Mouse (Mus musculus) megakaryocyte, embryonic 14.5 days (primary cell): Measurements from ENCODE around the gene Mrps17. TPM values are rescaled to one million over a fixed set of nuclear protein-coding genes. Genes with fewer than 3 reads are reported as not detected.

Experiments
- H3K27me3 ChIP-seq: replicated peaks from 2 replicates; pipeline ENCODE3; 2012; ENCODE audit warnings: inconsistent platforms
- H3K36me3 ChIP-seq: replicated peaks from 2 replicates; pipeline ENCODE3; 2012; ENCODE audit warnings: low read length, inconsistent platforms, mixed read lengths
- H3K4me1 ChIP-seq: 2 replicates; pipeline ENCODE4 v1.6.1; 2012; ENCODE audit warnings: inconsistent platforms
- H3K4me3 ChIP-seq: replicated peaks from 2 replicates; pipeline ENCODE3; 2012; ENCODE audit warnings: moderate library complexity, mild to moderate bottlenecking, inconsistent platforms
- H3K9me3 ChIP-seq: 2 replicates; pipeline ENCODE4 v1.6.1; 2012; ENCODE audit warnings: inconsistent platforms
- FLI1 ChIP-seq: IDR thresholded peaks from 2 replicates; pipeline ENCODE4 v1.6.1; 2012; ENCODE audit warnings: low read length, inconsistent platforms, mixed read lengths
- GATA1 ChIP-seq: IDR thresholded peaks from 3 replicates; pipeline ENCODE4 v1.6.1; 2012; ENCODE audit warnings: mixed read lengths, low read length, inconsistent platforms, borderline replicate concordance
- polyA plus RNA-seq: library from polyadenylated mRNA; stranded (reverse); fragments of >175 nt; gene quantifications from 2 replicates; pipeline ENCODE4 v1.2.3, GENCODE M21; 2012; ENCODE audit warnings: low replicate concordance; ENCODE audit not compliant: insufficient read depth

Mrps17 gene
- polyA plus RNA-seq, 1 experiment = 21.1 TPM

- TF ChIP-seq FLI1 (no peak), GATA1 (no peak)
- no peaks in the 10 kb centered on the region for H3K27me3 ChIP-seq
- no peak overlapping the region for H3K4me3 ChIP-seq
- H3K36me3 ChIP-seq = no peaks in the 10 kb centered on the region
- H3K9me3 ChIP-seq = no peaks in the 10 kb centered on the region
- H3K4me1 ChIP-seq = peaks cover 39% of the 10 kb centered on the region
Observed at GRCm38 (mm10) chr5:129731021-129731420, 15.7 kb downstream of the Mrps17 start.

GRCm38 (mm10) chr5:129740976-129741375, 25.7 kb downstream of the Mrps17 start:
- H3K36me3 ChIP-seq = peaks cover 38% of the 10 kb centered on the region
- TF ChIP-seq FLI1 (no peak), GATA1 (no peak)
- H3K4me1 ChIP-seq = no peaks in the 10 kb centered on the region
- H3K4me3 ChIP-seq = no peak overlapping the region
- H3K9me3 ChIP-seq = no peaks in the 10 kb centered on the region
- no peaks in the 10 kb centered on the region for H3K27me3 ChIP-seq

- Histone ChIP-seq H3K4me3 (no peak overlapping the region), H3K9me3 (no peaks in the 10 kb centered on the region), H3K27me3 (no peaks in the 10 kb centered on the region), H3K4me1 (no peaks in the 10 kb centered on the region), H3K36me3 (peaks cover 52% of the 10 kb centered on the region)
- TF ChIP-seq FLI1 (no peak), GATA1 (no peak)
Observed at GRCm38 (mm10) chr5:129742903-129743488, 27.7 kb downstream of the Mrps17 start.

- peaks cover 61% of the 10 kb centered on the region for H3K36me3 ChIP-seq
- no peak for TF ChIP-seq GATA1
- TF ChIP-seq FLI1 = no peak
- H3K4me1 ChIP-seq = no peaks in the 10 kb centered on the region
- no peak overlapping the region for H3K4me3 ChIP-seq
- no peaks in the 10 kb centered on the region for H3K27me3 ChIP-seq
- no peaks in the 10 kb centered on the region for H3K9me3 ChIP-seq
Observed at GRCm38 (mm10) chr5:129744050-129744449, 28.8 kb downstream of the Mrps17 start.

- Histone ChIP-seq H3K36me3 (peaks cover 20% of the 10 kb centered on the region), H3K4me3 (no peak overlapping the region), H3K9me3 (no peaks in the 10 kb centered on the region), H3K27me3 (no peaks in the 10 kb centered on the region), H3K4me1 (no peaks in the 10 kb centered on the region)
- TF ChIP-seq GATA1 (no peak), FLI1 (no peak)
Observed at GRCm38 (mm10) chr5:129756886-129757285, 41.6 kb downstream of the Mrps17 start.

GRCm38 (mm10) chr5:129759929-129760480, 44.7 kb downstream of the Mrps17 start:
- Histone ChIP-seq H3K36me3 (peaks cover 18% of the 10 kb centered on the region), H3K27me3 (no peaks in the 10 kb centered on the region), H3K4me1 (no peaks in the 10 kb centered on the region), H3K9me3 (no peaks in the 10 kb centered on the region), H3K4me3 (no peak overlapping the region)
- no peak for TF ChIP-seq FLI1

- no peak for TF ChIP-seq GATA1
- H3K36me3 ChIP-seq = peaks cover 25% of the 10 kb centered on the region
- no peaks in the 10 kb centered on the region for H3K27me3 ChIP-seq
- no peaks in the 10 kb centered on the region for H3K9me3 ChIP-seq
- no peaks in the 10 kb centered on the region for H3K4me1 ChIP-seq
- no peak overlapping the region for H3K4me3 ChIP-seq
Observed at GRCm38 (mm10) chr5:129761865-129762540, 46.7 kb downstream of the Mrps17 start.

GRCm38 (mm10) chr5:129770443-129771355, 55.4 kb downstream of the Mrps17 start:
- Histone ChIP-seq H3K36me3 (peaks cover 67% of the 10 kb centered on the region), H3K9me3 (no peaks in the 10 kb centered on the region)
- TF ChIP-seq GATA1 = no peak
- no peak for TF ChIP-seq FLI1

More at GRCm38 (mm10) chr5:129770443-129771355, 55.4 kb downstream of the Mrps17 start:
- no peak overlapping the region for H3K4me3 ChIP-seq
- H3K27me3 ChIP-seq = no peaks in the 10 kb centered on the region
- peaks cover 7% of the 10 kb centered on the region for H3K4me1 ChIP-seq

Other genes with a start within 250 kb of the Mrps17 start
- gene Sfswap, start 214.3 kb upstream of the Mrps17 start, polyA plus RNA-seq = 48.3 and 60.9 TPM in 2 replicates
- gene Mmp17, start 131.3 kb upstream of the Mrps17 start, polyA plus RNA-seq = 0.76 TPM in 1 of 2 replicates, not detected in the other
- not detected in 2 replicates for gene Zfp11, start 45.4 kb upstream of the Mrps17 start, polyA plus RNA-seq
- not detected in 2 replicates for gene Sept14, start 7.0 kb upstream of the Mrps17 start, polyA plus RNA-seq
- gene Nipsnap2, start 9.6 kb downstream of the Mrps17 start, polyA plus RNA-seq = 4.0 and 15.2 TPM in 2 replicates
- 22.7 and 35.1 TPM in 2 replicates for gene Psph, start 72.0 kb downstream of the Mrps17 start, polyA plus RNA-seq
- 17.8 and 32.9 TPM in 2 replicates for gene Sumf2, start 131.5 kb downstream of the Mrps17 start, polyA plus RNA-seq
- 915 and 1,909 TPM in 2 replicates for gene Chchd2, start 172.0 kb downstream of the Mrps17 start, polyA plus RNA-seq
- gene Zbed5, start 180.2 kb downstream of the Mrps17 start, polyA plus RNA-seq = 2.8 TPM in 1 of 2 replicates, not detected in the other
- gene Phkg1, start 183.1 kb downstream of the Mrps17 start, polyA plus RNA-seq = 0.19 TPM in 1 of 2 replicates, not detected in the other
- gene Nupr1l, start 193.0 kb downstream of the Mrps17 start, polyA plus RNA-seq = 2.4 TPM in 1 of 2 replicates, not detected in the other
- 3.5 and 13.7 TPM in 2 replicates for gene Vkorc1l1, start 226.5 kb downstream of the Mrps17 start, polyA plus RNA-seq